Mouse (Mus musculus) limb, embryonic 14.5 days (tissue): ENCODE data around the gene Faap20. TPM values are rescaled to one million over a fixed set of nuclear protein-coding genes. Genes with fewer than 3 reads are reported as not detected.

Source experiments
- ATAC-seq: fragments of 200-750 bp; cut with Nextera tagmentation; 2 replicates; pipeline ENCODE4 v1.8.0; 2017; ENCODE audit warnings: low read depth, moderate number of reproducible peaks, moderate TSS enrichment; ENCODE audit not compliant: low FRiP score
- DNase-seq: peaks from one replicate; pipeline ENCODE4 v3.0.0-alpha.2; 2015; ENCODE audit warnings: low spot score
- H3K27ac ChIP-seq: fragments of 300-500 bp; sonication (generic); replicated peaks from 2 replicates; pipeline ENCODE4 v1.5.1; 2014; ENCODE audit warnings: low read depth, mild to moderate bottlenecking, low read length, moderate library complexity, mixed read lengths
- H3K27me3 ChIP-seq: fragments of 300-500 bp; sonication (generic); 2 replicates; pipeline ENCODE4 v1.6.1; 2014; ENCODE audit warnings: low read length, mixed read lengths; ENCODE audit not compliant: control insufficient read depth, insufficient read depth
- H3K36me3 ChIP-seq: fragments of 300-500 bp; sonication (generic); 2 replicates; pipeline ENCODE4 v1.6.1; 2014; ENCODE audit warnings: mild to moderate bottlenecking, low read length, moderate library complexity, mixed read lengths; ENCODE audit not compliant: control insufficient read depth, insufficient read depth
- H3K4me1 ChIP-seq: fragments of 300-500 bp; sonication (generic); 2 replicates; pipeline ENCODE4 v1.6.1; 2014; ENCODE audit warnings: antibody characterized with exemption, low read length, mixed read lengths; ENCODE audit not compliant: control insufficient read depth, insufficient read depth
- H3K4me2 ChIP-seq: fragments of 300-500 bp; sonication (generic); replicated peaks from 2 replicates; pipeline ENCODE4 v1.6.1; 2014; ENCODE audit warnings: low read depth, mild to moderate bottlenecking, low read length, moderate library complexity; ENCODE audit not compliant: severe bottlenecking
- H3K4me3 ChIP-seq: fragments of 300-500 bp; sonication (generic); replicated peaks from 2 replicates; pipeline ENCODE4 v1.5.1; 2014; ENCODE audit warnings: low read length
- H3K9ac ChIP-seq: fragments of 300-500 bp; sonication (generic); 2 replicates; pipeline ENCODE4 v1.6.1; 2014; ENCODE audit warnings: mild to moderate bottlenecking, low read depth, low read length, moderate library complexity; ENCODE audit not compliant: severe bottlenecking
- H3K9me3 ChIP-seq: fragments of 300-500 bp; sonication (generic); 2 replicates; pipeline ENCODE4 v1.6.1; 2016; ENCODE audit warnings: low read length; ENCODE audit not compliant: control insufficient read depth
- POLR2A ChIP-seq: fragments of 200-500 bp; IDR thresholded peaks from 2 replicates; pipeline ENCODE4 v1.8.0; 2012; ENCODE audit warnings: inconsistent platforms, mild to moderate bottlenecking, moderate library complexity, borderline replicate concordance; ENCODE audit not compliant: insufficient read depth, insufficient read length; ENCODE audit errors: extremely low read depth
- WGBS: fragments of 180-500 bp; shearing (Covaris S2); extraction: QIAGEN DNeasy Blood & Tissue Kit; methylation state at CpG from one replicate; pipeline ENCODE4 v1.1.7; 2014; 5-methylcytosine and 5-hydroxymethylcytosine counted together
- polyA plus RNA-seq, 2 experiments: library from polyadenylated mRNA; depleted of rRNA in 1 of 2; stranded (reverse) in 1 of 2; unstranded in 1 of 2; fragments of >200 nt; fragmentation: Nextera tagmentation in 1 of 2; extraction: Ambion mirVana in 1 of 2; gene quantifications; 2 replicates each; pipeline versions ENCODE4 v1.2.1 to v1.2.3; 2012 to 2014

Gene Faap20
- polyA plus RNA-seq, 2 experiments, result 64.6 to 72.5 TPM

DNA sequence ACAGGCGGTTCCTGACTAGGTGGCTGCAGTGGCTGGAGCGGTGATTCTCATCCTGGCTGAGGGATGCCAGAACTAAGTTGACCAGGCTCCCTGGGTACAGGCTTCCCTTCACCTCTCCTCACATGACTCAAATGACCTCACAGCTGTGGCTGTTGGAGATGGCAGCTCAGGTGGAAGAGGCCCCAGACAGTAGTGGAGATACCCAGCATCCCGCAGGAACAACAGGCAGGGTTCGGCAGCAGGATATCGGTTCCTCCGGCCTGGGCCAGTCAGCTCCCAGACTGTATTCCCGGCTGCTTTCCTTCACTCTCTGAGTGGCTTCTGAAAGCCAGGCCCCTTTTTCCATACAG, 51.5 kb downstream of the Faap20 start:
- peaks cover 22% of the 10 kb centered on the region for H3K4me1 ChIP-seq
- H3K4me2 ChIP-seq, result no peak overlapping the region
- no peaks in the 10 kb centered on the region for H3K27me3 ChIP-seq
- no peak for DNase-seq
- no peak for ATAC-seq
- 94% methylated on average over 7 of the region's 7 CpGs for WGBS
- H3K4me3 ChIP-seq, result no peak overlapping the region
- H3K36me3 ChIP-seq, result no peaks in the 10 kb centered on the region
- TF ChIP-seq POLR2A, result no peak
- no peaks in the 10 kb centered on the region for H3K9me3 ChIP-seq
- 0 out of 2 replicates have a peak overlapping the region, but pooled peaks have one; percentile 18 for H3K9ac ChIP-seq
- H3K27ac ChIP-seq, result peak overlapping the region; percentile 74

DNA sequence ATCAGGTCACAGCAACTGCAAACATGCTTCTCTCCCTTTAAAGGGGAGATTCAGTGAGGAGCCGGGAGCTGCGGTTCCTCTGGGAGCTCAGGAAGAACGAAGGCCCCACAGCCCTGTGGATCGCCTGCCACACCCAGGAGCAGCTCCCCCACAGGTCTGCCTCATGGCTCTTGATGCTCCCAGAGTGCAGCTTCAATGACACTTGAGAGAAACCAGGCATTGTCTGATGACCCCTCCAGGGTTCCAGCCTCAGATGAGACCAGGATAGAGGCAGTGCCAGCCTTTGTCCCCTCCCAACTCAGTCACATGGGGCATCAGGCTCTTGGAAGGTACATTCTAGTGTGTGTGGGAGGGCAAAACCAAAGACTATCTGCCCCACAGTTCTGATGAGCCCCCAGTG, 52.4 kb downstream of the Faap20 start:
- no peak for DNase-seq

DNA sequence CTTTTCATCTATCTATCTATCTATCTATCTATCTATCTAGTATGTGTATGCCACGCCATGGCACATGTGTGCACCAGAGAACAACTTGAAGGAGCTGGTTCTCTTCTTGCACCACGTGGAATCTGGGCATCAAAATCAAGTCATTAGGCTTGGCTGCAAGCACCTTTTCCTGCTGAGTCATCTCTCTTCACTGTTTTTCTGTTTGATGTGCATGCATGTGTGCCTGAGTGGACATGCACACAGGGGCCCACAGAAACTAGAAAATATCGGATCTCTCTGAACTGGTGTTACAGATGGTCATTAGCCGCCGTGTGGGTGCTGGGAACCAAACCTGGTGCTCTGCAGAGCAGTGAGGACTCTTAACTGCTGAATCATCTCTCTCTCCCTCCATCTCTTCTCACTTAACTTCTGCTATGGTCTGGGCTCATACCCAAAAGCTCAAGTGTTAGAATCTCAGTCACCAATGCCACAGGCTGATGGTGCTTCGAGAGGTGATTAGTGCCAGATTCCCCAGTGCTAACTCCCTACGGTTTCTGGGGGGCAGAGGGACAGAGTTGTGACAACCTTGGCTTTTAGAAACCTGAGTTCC, 55.0 kb downstream of the Faap20 start:
- Histone ChIP-seq H3K27me3 (no peaks in the 10 kb centered on the region), H3K36me3 (no peaks in the 10 kb centered on the region), H3K4me1 (peaks cover 40% of the 10 kb centered on the region), H3K27ac (no peak overlapping the region), H3K9ac (no peak overlapping the region), H3K9me3 (no peaks in the 10 kb centered on the region), H3K4me2 (no peak overlapping the region), H3K4me3 (no peak overlapping the region)
- no peak for ATAC-seq
- 79% methylated on average over 7 of the region's 7 CpGs for WGBS
- no peak for DNase-seq
- no peak for TF ChIP-seq POLR2A

More for the DNA sequence above, 52.4 kb downstream of the Faap20 start:
- Histone ChIP-seq H3K36me3 (no peaks in the 10 kb centered on the region), H3K9me3 (no peaks in the 10 kb centered on the region), H3K4me3 (no peak overlapping the region), H3K9ac (no peak overlapping the region; the same call in 1 of the 2 replicates), H3K4me2 (no peak overlapping the region), H3K27me3 (no peaks in the 10 kb centered on the region), H3K4me1 (peaks cover 25% of the 10 kb centered on the region), H3K27ac (peak overlapping the region; percentile 74)
- WGBS, result 43% methylated on average over 4 of the region's 4 CpGs
- no peak for TF ChIP-seq POLR2A
- no peak for ATAC-seq

DNA sequence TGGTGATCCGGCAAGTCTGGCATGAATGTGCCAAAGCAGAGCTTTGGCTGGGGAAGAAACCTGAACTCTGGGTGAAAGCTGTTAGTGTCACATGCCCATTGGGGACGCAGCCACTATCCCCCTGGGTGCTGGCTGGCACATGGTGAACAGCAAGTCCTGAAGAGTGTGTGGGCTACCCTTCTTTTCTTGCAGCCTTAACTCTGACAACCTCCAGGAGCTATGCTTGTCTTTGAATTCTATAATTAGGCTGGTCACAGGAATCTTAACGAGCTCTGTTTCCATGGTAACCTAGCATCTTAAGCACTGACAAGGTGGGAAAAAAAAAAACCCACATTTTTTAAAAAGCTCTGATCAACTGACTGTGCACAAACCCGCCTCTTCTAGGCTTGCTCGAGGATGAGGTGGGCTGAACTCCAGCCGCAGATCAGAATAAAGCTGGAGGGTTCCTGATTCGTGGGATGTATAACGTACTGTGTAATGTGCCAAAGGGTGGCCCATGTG, 56.0 kb downstream of the Faap20 start:
- H3K27ac ChIP-seq, result no peak overlapping the region
- peaks cover 39% of the 10 kb centered on the region for H3K4me1 ChIP-seq
- no peak for TF ChIP-seq POLR2A
- no peaks in the 10 kb centered on the region for H3K27me3 ChIP-seq
- no peak overlapping the region for H3K9ac ChIP-seq
- no peak overlapping the region for H3K4me2 ChIP-seq
- no peaks in the 10 kb centered on the region for H3K9me3 ChIP-seq
- no peak for ATAC-seq
- H3K36me3 ChIP-seq, result no peaks in the 10 kb centered on the region
- no peak overlapping the region for H3K4me3 ChIP-seq
- 36% methylated on average over 8 of the region's 8 CpGs for WGBS
- no peak for DNase-seq

Other genes with a start within 250 kb of the Faap20 start
- 11.4 and 15.1 TPM in 2 replicates for gene Plch2, start 193.0 kb upstream of the Faap20 start, polyA plus RNA-seq (2012; rRNA removed)
- gene Plch2, start 193.0 kb upstream of the Faap20 start, polyA plus RNA-seq (2014; fragmentation: Nextera tagmentation; extraction: Ambion mirVana), result 9.9 and 10.6 TPM in 2 replicates
- gene Pex10, start 182.8 kb upstream of the Faap20 start, polyA plus RNA-seq (2012; rRNA removed), result 24.4 and 28.0 TPM in 2 replicates
- gene Pex10, start 182.8 kb upstream of the Faap20 start, polyA plus RNA-seq (2014; fragmentation: Nextera tagmentation; extraction: Ambion mirVana), result 6.7 and 9.0 TPM in 2 replicates
- 121 and 129 TPM in 2 replicates for gene Rer1, start 163.4 kb upstream of the Faap20 start, polyA plus RNA-seq (2012; rRNA removed)
- 173 and 175 TPM in 2 replicates for gene Rer1, start 163.4 kb upstream of the Faap20 start, polyA plus RNA-seq (2014; fragmentation: Nextera tagmentation; extraction: Ambion mirVana)
- gene Morn1, start 163.2 kb upstream of the Faap20 start, polyA plus RNA-seq (2012; rRNA removed), result 6.5 and 7.9 TPM in 2 replicates
- 4.5 and 4.7 TPM in 2 replicates for gene Morn1, start 163.2 kb upstream of the Faap20 start, polyA plus RNA-seq (2014; fragmentation: Nextera tagmentation; extraction: Ambion mirVana)
- gene Ski, start 27.2 kb upstream of the Faap20 start, polyA plus RNA-seq (2012; rRNA removed), result 88.7 and 109 TPM in 2 replicates
- 44.0 and 47.5 TPM in 2 replicates for gene Ski, start 27.2 kb upstream of the Faap20 start, polyA plus RNA-seq (2014; fragmentation: Nextera tagmentation; extraction: Ambion mirVana)
- gene Prkcz, start 111.6 kb downstream of the Faap20 start, polyA plus RNA-seq (2012; rRNA removed), result 7.1 and 7.5 TPM in 2 replicates
- 7.4 and 9.3 TPM in 2 replicates for gene Prkcz, start 111.6 kb downstream of the Faap20 start, polyA plus RNA-seq (2014; fragmentation: Nextera tagmentation; extraction: Ambion mirVana)
- 0.34 and 0.45 TPM in 2 replicates for gene Gabrd, start 148.3 kb downstream of the Faap20 start, polyA plus RNA-seq (2012; rRNA removed)
- 0.21 and 0.41 TPM in 2 replicates for gene Gabrd, start 148.3 kb downstream of the Faap20 start, polyA plus RNA-seq (2014; fragmentation: Nextera tagmentation; extraction: Ambion mirVana)
- gene Cfap74, start 159.4 kb downstream of the Faap20 start, polyA plus RNA-seq (2012; rRNA removed), result 5.2 and 5.9 TPM in 2 replicates
- 4.7 and 5.2 TPM in 2 replicates for gene Cfap74, start 159.4 kb downstream of the Faap20 start, polyA plus RNA-seq (2014; fragmentation: Nextera tagmentation; extraction: Ambion mirVana)
- 0.42 and 0.50 TPM in 2 replicates for gene Tmem52, start 219.3 kb downstream of the Faap20 start, polyA plus RNA-seq (2012; rRNA removed)
- not detected in 2 replicates for gene Tmem52, start 219.3 kb downstream of the Faap20 start, polyA plus RNA-seq (2014; fragmentation: Nextera tagmentation; extraction: Ambion mirVana)
- gene Gnb1, start 241.6 kb downstream of the Faap20 start, polyA plus RNA-seq (2012; rRNA removed), result 511 and 686 TPM in 2 replicates
- gene Gnb1, start 241.6 kb downstream of the Faap20 start, polyA plus RNA-seq (2014; fragmentation: Nextera tagmentation; extraction: Ambion mirVana), result 440 and 493 TPM in 2 replicates